Mouse (Mus musculus): Measurements from ENCODE around the gene Veph1. TPM values are rescaled to one million over a fixed set of nuclear protein-coding genes. Genes with fewer than 3 reads are reported as not detected.

Veph1 gene
- polyA plus RNA-seq, 1 experiment from 2014 or later, result 2.7 TPM

DNA sequence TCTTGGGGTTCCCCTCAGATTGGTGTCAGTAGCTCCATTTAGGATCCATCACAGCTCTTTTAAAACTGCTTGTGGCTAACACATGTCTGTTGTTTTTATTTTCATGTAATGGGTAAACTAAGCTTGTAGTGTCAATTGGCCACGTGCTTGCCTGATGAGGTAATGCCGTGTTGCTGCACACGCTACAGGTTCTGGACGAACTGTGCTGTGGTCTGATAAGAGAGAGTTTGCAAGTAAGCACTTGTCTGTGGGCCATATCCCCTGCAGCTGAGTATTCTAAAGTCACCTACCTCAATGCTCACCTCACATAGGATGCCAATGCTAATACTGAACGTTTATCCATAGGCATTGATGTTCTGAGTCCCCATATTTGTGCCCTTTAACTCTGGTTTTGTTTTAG is 131.6 kb downstream of the Veph1 start:
- Histone ChIP-seq H3K9ac (replicated peaks) (no peak overlapping the region), H3K27ac (replicated peaks) (no peak overlapping the region), H3K27me3 (replicated peaks) (no peaks in the 10 kb centered on the region), H3K4me1 (no peaks in the 10 kb centered on the region), H3K36me3 (no peaks in the 10 kb centered on the region), H3K9me3 (replicated peaks) (no peaks in the 10 kb centered on the region), H3K4me3 (replicated peaks) (no peak overlapping the region), H3K4me2 (no peak overlapping the region)
- ATAC-seq (ENCODE audit: low FRiP score), result no peak
- 84% methylated on average over 5 of the region's 5 CpGs for WGBS

DNA sequence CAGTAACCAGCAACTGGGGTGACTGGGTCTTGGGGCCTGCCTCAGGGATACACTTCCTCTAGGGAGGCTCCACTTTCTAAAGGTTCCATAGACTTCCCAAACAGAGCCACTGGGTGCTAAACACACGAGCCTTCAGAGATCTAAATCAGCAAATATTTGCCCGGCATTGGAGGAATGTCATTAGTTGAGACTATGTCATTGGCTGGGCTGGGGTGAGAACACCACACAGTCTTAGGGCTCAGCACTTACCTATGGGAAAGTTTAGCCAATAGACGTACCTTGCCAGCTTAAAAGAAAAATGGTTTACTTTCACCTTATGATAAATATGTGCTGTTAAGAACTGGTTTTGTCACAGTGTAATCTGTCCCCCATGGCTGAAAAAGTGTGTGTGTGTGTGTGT is 132.1 kb downstream of the Veph1 start:
- Histone ChIP-seq H3K27ac (replicated peaks) (no peak overlapping the region), H3K9me3 (replicated peaks) (no peaks in the 10 kb centered on the region), H3K4me3 (replicated peaks) (no peak overlapping the region), H3K36me3 (no peaks in the 10 kb centered on the region), H3K4me1 (no peaks in the 10 kb centered on the region), H3K27me3 (replicated peaks) (no peaks in the 10 kb centered on the region), H3K4me2 (no peak overlapping the region), H3K9ac (replicated peaks) (no peak overlapping the region)
- 83% methylated on average over 3 of the region's 3 CpGs for WGBS
- ATAC-seq (ENCODE audit: low FRiP score), result no peak

DNA sequence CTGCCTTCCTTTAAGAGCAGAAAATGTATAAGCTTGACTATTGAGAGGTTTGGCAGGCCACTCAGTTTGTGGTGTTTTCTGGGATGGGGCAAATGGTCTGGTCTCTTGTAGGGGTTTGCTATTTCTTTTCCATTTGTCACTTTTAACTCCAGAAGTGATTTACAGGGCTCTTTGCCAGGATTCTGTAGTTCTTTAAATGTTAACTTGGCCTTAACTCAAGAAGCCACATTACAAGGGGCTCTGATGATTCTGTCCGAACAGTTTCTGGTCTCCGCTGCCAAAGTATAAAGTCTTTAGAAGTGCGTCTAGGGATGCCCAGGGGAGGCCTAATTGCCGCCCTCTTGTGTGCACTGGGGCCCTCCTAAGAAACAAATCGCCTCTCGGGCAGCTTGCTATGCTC is 134.0 kb downstream of the Veph1 start:
- no peak overlapping the region for H3K9ac ChIP-seq (replicated peaks)
- no peaks in the 10 kb centered on the region for H3K27me3 ChIP-seq (replicated peaks)
- H3K4me1 ChIP-seq, result no peaks in the 10 kb centered on the region
- no peak for ATAC-seq (ENCODE audit: low FRiP score)
- no peaks in the 10 kb centered on the region for H3K9me3 ChIP-seq (replicated peaks)
- no peak overlapping the region for H3K4me2 ChIP-seq
- H3K4me3 ChIP-seq (replicated peaks), result no peak overlapping the region
- 63% methylated on average over 6 of the region's 6 CpGs for WGBS
- H3K36me3 ChIP-seq, result no peaks in the 10 kb centered on the region
- H3K27ac ChIP-seq (replicated peaks), result no peak overlapping the region

DNA sequence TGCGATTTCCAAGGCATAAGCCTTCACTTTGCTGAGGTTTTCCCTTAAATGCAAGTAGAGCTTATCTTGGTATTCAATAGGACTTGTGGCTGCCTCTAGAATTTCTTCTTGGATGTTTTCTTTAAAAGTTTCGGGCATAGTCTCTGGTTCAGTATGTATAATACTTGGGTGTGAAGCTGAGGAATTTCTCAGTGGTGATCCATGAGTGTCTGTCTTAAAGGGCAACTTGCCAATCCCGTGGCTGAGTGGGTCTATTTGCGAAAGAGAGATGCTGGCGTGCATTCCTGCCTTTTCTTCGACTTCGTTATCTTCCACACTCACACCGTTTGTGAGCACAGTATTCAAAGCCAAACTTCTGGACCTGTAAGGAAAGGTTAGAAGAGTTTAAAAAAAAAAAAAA is 138.7 kb downstream of the Veph1 start:
- no peak overlapping the region for H3K27ac ChIP-seq (replicated peaks)
- no peaks in the 10 kb centered on the region for H3K27me3 ChIP-seq (replicated peaks)
- H3K9ac ChIP-seq (replicated peaks), result no peak overlapping the region
- no peak overlapping the region for H3K4me2 ChIP-seq
- no peaks in the 10 kb centered on the region for H3K4me1 ChIP-seq
- 82% methylated on average over 8 of the region's 8 CpGs for WGBS
- no peaks in the 10 kb centered on the region for H3K9me3 ChIP-seq (replicated peaks)
- H3K36me3 ChIP-seq, result no peaks in the 10 kb centered on the region
- H3K4me3 ChIP-seq (replicated peaks), result no peak overlapping the region
- ATAC-seq (ENCODE audit: low FRiP score), result no peak

DNA sequence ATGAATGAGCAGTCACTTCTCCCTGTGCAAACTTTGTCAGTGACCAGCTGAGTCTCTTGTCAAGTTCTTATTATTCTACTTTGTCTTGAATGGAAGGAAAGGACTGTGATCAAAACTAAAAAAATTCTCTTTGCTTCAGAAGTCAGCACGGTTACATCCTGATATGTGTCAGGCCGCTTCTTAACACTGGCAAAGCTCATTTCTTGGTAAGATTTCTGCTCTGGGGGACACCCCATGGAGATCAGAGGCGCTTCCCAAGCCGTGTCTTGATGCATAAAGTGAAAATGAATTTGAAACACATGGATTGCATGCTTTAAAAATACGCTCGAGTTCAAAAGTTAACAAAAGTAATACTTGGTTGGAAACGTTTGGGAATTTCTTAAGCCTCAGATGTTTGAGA is 159.0 kb downstream of the Veph1 start:
- no peak for ATAC-seq (ENCODE audit: low FRiP score)
- Histone ChIP-seq H3K36me3 (no peaks in the 10 kb centered on the region), H3K4me1 (no peaks in the 10 kb centered on the region), H3K9me3 (replicated peaks) (no peaks in the 10 kb centered on the region), H3K27ac (replicated peaks) (no peak overlapping the region), H3K9ac (replicated peaks) (no peak overlapping the region), H3K27me3 (replicated peaks) (no peaks in the 10 kb centered on the region), H3K4me3 (replicated peaks) (no peak overlapping the region), H3K4me2 (no peak overlapping the region)
- 75% methylated on average over 7 of the region's 7 CpGs for WGBS

DNA sequence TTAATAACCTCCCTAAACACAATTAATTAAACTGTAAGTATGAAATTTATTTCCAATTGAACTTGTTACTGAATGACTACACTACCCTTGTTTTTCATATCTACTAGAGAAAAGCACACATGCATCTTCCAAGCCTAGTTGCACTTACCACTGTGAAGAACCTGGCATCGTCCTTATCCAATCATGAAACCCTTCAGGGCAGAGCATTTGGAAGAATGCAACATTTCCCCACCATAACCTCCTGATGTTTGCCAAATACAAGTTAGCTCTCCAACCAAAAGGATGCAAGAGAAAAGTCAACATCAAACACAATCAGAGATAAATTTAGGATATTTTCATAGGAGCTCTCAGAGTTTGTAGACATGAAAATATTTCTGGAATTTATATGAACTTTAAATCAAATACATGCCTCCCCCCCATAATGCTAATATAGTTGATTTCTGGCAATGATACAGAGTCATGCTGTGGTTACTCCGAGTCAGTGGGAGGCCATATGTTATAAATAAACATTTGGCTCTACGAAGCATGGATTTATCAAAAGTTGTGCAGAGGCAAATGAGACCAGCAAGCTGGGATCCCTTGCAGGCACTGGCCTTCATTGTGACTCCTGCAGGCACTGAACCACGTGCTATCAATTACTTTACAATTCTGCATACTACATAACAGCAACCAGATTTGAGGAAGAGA is 165.2 kb downstream of the Veph1 start:
- peak; percentile 50; the same call in 1 of the 2 replicates for ATAC-seq (ENCODE audit: low FRiP score)
- WGBS, result 59% methylated on average over 4 of the region's 4 CpGs

DNA sequence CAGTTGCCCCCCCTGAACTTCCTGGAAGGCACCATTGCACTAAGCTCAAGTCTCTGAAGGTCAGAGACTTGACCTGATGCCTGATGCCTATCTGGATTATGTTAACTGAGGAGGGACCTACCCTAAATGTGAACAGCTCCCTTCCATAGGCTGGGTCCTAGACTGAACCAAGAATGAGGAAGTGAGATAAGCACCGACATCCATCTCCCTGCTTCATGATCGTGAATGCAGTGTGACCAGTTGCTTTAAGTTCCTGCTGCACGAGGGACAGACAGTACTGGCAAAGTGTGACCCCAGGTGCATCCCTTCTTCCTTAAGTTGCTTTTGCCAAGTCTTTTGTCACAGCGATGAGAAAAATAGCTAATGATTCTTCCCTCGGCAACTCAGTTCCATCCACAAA is 166.9 kb downstream of the Veph1 start:
- 84% methylated on average over 5 of the region's 5 CpGs for WGBS
- Histone ChIP-seq H3K9me3 (replicated peaks) (no peaks in the 10 kb centered on the region), H3K4me3 (replicated peaks) (no peak overlapping the region), H3K4me1 (no peaks in the 10 kb centered on the region), H3K27ac (replicated peaks) (no peak overlapping the region), H3K36me3 (no peaks in the 10 kb centered on the region), H3K27me3 (replicated peaks) (no peaks in the 10 kb centered on the region), H3K9ac (replicated peaks) (no peak overlapping the region), H3K4me2 (no peak overlapping the region)
- ATAC-seq (ENCODE audit: low FRiP score), result no peak

More for the DNA sequence above, 165.2 kb downstream of the Veph1 start:
- H3K4me1 ChIP-seq, result no peaks in the 10 kb centered on the region
- no peak overlapping the region for H3K9ac ChIP-seq (replicated peaks)
- H3K4me2 ChIP-seq, result no peak overlapping the region
- no peak overlapping the region for H3K4me3 ChIP-seq (replicated peaks)
- H3K9me3 ChIP-seq (replicated peaks), result no peaks in the 10 kb centered on the region
- no peaks in the 10 kb centered on the region for H3K27me3 ChIP-seq (replicated peaks)
- H3K36me3 ChIP-seq, result no peaks in the 10 kb centered on the region
- H3K27ac ChIP-seq (replicated peaks), result no peak overlapping the region

DNA sequence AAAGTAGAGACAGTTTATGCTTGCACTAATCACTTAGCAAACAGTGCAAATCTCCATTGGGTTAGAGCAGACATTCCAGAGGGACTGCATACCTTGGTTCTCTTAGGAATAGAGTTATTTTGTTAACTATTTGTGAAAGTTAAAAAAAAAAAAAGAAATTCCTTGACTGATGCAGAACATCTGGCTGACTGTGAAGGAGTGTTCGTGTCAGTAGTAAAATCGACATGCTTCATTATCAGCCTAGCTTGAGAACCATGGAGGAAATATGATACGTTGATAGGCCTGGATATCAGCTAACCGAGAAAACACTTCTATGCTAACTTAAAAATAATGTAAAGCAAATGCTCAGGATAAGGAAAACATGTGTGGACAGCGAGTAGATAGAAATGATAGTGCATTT is 191.1 kb downstream of the Veph1 start:
- 77% methylated on average over 5 of the region's 5 CpGs for WGBS
- no peak for ATAC-seq (ENCODE audit: low FRiP score)

DNA sequence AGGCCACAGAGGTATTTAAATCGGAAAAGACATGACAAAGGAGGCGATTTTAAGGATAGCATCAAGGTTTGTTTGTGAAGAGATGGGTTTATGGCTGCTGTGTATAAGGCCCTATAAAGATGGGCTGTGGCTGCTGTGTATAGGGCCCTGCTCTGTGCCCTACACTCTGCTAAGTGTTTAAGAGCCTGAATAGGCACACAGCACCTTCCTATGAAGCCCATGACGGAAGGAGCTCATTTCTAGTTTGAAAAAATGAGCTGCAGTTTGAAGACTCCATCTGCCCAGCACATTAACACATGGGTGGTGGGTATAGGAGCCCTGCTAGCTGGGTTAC is 194.1 kb downstream of the Veph1 start:
- no peak; the same call in 1 of the 2 replicates for ATAC-seq (ENCODE audit: low FRiP score)

More for the DNA sequence above, 191.1 kb downstream of the Veph1 start:
- Histone ChIP-seq H3K4me1 (peaks cover 6% of the 10 kb centered on the region; the same call in 1 of the 2 replicates), H3K4me2 (no peak overlapping the region), H3K36me3 (no peaks in the 10 kb centered on the region), H3K27ac (replicated peaks) (no peak overlapping the region), H3K9ac (replicated peaks) (no peak overlapping the region), H3K4me3 (replicated peaks) (no peak overlapping the region), H3K27me3 (replicated peaks) (no peaks in the 10 kb centered on the region), H3K9me3 (replicated peaks) (no peaks in the 10 kb centered on the region)

DNA sequence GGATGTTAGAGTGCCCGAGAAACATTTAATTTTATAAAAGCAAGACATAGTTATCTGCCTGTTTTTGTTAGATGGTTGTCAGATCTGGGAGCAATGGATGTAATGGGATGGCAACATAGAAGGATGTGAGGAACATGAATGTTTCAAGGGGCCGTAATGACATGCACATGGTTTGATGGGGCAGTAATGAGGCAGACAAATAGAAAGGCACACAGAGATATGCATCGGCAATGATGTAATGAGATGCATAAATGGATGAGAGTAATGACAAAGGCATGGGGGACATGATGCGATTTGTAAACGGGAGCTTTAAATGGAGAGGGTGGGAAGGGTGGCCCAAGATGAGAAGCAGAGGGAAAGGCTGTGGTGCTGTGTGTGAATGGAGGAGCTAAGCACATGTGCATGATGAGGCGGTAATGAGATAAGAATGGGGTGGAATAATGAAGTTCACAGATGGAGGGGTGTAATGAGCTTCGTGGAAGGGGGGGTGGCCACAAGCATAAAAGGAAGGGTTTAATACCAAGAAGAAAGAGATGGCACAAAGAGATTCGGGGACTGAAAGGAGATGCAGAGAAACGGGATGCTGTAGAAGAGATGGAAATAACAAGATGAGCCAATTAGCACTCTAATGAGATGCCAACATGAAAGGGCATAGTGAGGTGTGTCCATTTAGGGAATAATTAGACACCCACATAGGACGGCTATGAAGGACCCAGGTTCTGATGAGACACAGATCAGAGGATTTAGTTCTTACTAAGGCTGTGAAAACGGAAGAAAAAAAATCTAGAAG is 194.6 kb downstream of the Veph1 start:
- no peaks in the 10 kb centered on the region for H3K9me3 ChIP-seq (replicated peaks)
- H3K27ac ChIP-seq (replicated peaks), result no peak overlapping the region
- no peaks in the 10 kb centered on the region for H3K36me3 ChIP-seq
- H3K27me3 ChIP-seq (replicated peaks), result no peaks in the 10 kb centered on the region
- no peak overlapping the region for H3K4me2 ChIP-seq
- H3K4me3 ChIP-seq (replicated peaks), result no peak overlapping the region
- 46% methylated on average over 11 of the region's 11 CpGs for WGBS
- H3K9ac ChIP-seq (replicated peaks), result no peak overlapping the region
- H3K4me1 ChIP-seq, result no peaks in the 10 kb centered on the region
- ATAC-seq (ENCODE audit: low FRiP score), result peak; percentile 77

More for the DNA sequence above, 194.1 kb downstream of the Veph1 start:
- Histone ChIP-seq H3K4me3 (replicated peaks) (no peak overlapping the region), H3K27me3 (replicated peaks) (no peaks in the 10 kb centered on the region), H3K4me2 (no peak overlapping the region), H3K9ac (replicated peaks) (no peak overlapping the region), H3K36me3 (no peaks in the 10 kb centered on the region), H3K4me1 (no peaks in the 10 kb centered on the region), H3K27ac (replicated peaks) (no peak overlapping the region), H3K9me3 (replicated peaks) (no peaks in the 10 kb centered on the region)
- WGBS, result 69% methylated on average over 3 of the region's 3 CpGs

DNA sequence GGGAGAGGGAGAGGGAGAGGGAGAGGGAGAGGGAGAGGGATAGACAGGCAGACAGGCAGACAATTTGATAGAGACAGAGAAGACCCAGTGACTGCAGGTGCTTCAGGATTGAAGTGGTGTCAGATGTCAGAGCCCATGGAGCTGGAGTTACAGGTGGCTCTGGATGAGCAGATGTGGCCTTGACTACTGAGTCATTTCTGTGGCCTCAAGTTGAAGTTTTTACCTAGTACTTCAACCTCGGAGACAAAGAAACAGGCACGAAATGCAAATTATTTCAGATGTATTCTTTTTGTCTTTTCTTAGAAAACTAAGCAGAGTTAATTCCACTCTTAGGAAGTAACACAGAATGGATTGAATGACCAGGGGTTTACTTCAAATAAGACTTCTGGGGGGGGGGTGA is 195.6 kb downstream of the Veph1 start:
- 83% methylated on average over 2 of the region's 2 CpGs for WGBS

DNA sequence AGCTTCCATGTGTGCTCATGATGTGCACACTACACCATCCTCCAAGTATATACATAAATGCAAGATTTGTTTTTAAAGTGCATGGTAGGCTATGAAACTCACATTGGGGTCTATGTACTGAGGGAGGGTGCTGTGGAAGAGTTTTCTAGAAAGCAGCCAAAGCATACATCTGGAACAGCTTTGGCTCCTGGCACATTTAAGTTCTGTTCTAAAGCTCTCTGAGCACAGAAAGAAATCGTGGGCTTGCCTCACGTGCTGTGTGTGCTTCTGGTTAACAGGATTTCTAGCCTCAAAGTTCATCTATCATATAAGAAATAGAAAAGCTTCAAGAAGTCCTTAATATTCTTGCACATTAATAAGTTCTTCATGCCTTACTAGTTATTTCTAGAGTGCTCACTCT is 204.9 kb downstream of the Veph1 start:
- no peak for ATAC-seq (ENCODE audit: low FRiP score)
- Histone ChIP-seq H3K4me3 (replicated peaks) (no peak overlapping the region), H3K36me3 (no peaks in the 10 kb centered on the region), H3K27ac (replicated peaks) (no peak overlapping the region), H3K9me3 (replicated peaks) (no peaks in the 10 kb centered on the region), H3K9ac (replicated peaks) (no peak overlapping the region), H3K27me3 (replicated peaks) (no peaks in the 10 kb centered on the region), H3K4me2 (no peak overlapping the region), H3K4me1 (no peaks in the 10 kb centered on the region)
- WGBS, result 76% methylated on average over 2 of the region's 2 CpGs

More for the DNA sequence above, 195.6 kb downstream of the Veph1 start:
- Histone ChIP-seq H3K4me1 (no peaks in the 10 kb centered on the region), H3K9ac (replicated peaks) (no peak overlapping the region), H3K36me3 (no peaks in the 10 kb centered on the region), H3K4me2 (no peak overlapping the region), H3K27ac (replicated peaks) (no peak overlapping the region), H3K4me3 (replicated peaks) (no peak overlapping the region), H3K27me3 (replicated peaks) (no peaks in the 10 kb centered on the region), H3K9me3 (replicated peaks) (no peaks in the 10 kb centered on the region)
- no peak for ATAC-seq (ENCODE audit: low FRiP score)

Data from neural tube, embryonic 15.5 days (tissue).